Mouse (Mus musculus) thymus, postnatal 14 days (tissue): ENCODE measurements around the gene Psg27.
"Not testable (repeated sequence)": the region's sequence is repeated elsewhere in the genome, so short reads cannot be mapped to it uniquely, and the experiment has no call there.

Experiments used
- DNase-seq: peaks from one replicate; pipeline ENCODE4 v3.0.0; 2021

Gene Psg27

DNA sequence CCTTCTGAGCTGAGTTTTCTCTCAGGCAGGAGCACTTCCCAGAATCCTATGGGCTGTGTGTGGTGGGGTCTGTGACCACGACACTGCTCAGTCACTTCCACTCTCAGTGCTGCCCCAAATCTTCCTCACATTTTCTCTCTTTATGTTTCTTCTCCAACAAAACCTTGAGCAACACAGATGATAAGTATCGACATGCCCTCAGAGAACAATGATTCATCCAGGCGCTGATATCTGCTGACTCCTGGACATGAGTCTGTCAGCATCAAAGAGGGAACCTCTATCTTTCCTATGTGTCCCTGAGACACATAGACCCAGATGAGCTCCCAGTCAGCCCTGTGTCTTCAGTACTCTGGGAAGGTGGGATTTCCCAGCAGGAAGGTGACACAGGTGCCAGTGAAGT, at the start of gene Psg27:
Gene Psg27, minus strand, starts transcription at position 101 of the 400 bp plus-strand sequence.
- no peak for DNase-seq

DNA sequence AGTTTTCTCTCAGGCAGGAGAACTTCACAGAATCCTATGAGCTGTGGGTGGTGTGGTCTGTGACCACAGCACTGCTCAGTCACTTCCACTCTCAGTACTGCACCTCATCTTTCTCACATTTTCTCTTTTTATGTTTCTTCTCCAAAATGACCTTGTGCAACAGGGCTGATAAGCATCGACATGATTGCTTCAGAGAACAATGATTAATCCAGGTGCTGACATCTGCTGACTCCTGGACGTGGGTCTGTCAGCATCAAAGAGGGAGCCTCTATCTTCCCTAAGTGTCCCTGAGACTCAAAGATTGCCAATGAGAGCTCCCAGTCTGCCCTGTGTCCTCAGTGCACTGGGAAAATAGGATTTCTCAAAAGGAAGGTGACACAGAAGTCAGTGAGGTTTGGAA, 49.3 kb upstream of the Psg27 start, which contains the start of gene Psg23:
Gene Psg23, minus strand, starts transcription at position 101 of the 400 bp plus-strand sequence.
- not testable (repeated sequence) for DNase-seq

DNA sequence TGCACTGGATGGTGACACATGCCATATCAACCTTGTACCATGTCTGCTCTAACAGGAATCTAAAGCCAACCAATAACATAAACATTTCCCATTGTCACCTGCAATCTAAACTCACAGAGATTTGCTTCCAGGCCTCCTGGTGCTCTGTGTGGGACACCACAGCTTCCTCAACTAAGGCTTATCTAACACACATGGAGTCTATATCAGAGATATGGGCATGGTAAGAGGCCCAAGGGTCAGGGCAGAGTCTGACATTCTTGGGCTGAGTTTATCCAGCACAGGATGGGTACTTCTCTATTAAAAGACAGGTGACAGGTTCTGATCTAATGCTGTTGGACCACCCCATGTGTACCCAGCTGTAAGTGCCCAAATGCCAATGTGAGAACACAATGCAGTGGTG, 7.3 kb downstream of the Psg27 start:
- no peak for DNase-seq

DNA sequence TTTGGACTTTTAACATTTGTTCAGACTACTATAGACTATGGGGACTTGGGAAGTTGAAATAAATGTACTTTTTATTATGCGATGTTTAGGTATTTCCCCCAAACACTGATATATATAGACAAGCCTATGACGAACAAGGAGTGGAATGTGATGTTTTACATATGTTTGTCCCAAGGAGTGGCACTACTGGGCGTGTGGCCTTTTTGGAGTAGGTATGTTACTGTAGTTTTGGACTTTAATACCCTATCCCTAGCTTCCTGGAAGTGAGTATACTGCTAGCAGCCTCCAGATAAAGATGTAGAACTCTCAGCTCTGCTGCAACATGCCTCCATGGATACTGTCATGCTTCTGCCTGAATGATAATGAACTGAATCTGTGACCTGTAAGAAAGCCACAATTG, 11.4 kb downstream of the Psg27 start:
- DNase-seq, result not testable (repeated sequence)

DNA sequence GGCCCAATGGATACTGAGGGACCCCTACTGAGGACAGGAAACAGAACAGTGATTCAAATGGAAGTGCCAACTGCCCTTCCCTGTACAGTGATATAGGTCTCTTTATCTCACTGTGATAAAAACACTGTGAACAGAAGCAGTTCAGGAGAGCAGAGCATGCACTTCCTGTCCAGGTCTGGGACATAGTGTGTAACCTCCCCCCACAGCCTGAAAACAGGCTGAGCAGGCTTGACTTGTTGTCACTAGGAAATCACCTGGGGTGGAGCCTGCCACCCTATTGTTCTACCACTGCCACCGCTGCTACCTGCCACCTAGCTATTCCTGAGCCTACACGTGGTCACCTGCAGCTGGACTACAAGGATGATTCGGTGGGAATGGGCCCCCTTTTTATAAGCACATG, 33.7 kb downstream of the Psg27 start:
- DNase-seq, result no peak

DNA sequence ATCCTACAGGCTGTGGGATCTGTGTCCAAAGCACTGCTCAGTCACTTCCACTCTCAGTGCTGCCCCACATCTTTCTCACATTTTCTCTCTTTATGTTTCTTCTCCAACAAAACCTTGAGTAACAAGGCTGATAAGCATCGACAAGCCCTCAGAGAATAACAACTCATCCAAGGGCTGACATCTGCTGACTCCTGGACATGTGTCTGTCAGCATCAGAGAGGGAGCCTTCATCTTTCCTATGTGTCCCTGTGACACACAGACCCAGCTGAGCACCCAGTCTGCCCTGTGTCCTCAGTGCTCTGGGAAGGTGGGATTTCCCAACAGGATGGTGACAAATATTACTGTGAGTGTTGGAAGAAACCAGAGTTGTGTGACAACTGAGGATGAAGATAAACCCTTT, 34.9 kb downstream of the Psg27 start, which contains the start of gene Psg25:
Gene Psg25, minus strand, starts transcription at position 101 of the 400 bp plus-strand sequence.
- DNase-seq, result no peak

DNA sequence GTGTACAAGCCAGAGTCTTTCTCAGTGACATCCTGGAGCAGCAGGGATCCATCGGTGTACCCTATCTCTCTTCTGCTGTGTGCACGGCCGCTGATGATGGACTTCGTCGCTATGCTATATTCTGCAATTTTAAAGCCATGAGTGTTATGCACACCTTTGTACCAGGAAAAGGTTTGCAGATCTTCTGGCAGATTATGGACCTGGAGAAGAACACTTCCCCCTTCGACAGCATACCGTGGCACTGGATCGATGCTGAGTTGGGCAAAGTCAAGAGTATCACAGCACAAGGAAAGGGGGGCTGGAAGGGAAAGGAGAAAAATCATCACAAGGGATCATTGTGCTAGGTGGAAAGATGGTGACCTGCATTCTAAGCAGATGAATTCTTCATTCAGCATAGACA, 42.4 kb downstream of the Psg27 start:
- no peak for DNase-seq

DNA sequence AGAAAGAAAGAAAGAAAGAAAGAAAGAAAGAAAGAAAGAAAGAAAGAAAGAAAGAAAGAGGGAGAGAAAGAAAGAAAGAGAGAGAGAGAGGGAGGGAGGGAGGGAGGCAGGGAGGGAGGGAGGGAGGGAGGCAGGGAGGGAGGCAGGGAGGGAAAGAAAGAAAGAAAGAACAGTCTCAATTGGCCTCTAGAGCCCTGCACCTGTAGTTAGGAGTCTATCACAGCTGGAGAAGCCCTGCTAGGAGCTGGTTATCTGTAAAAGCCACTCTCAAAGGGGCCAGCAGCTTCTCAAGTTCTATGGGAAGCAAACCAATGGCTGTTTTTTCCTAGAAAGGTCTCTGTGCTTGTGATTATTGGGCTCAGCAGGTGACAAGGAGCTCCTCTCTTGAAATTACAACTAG, 54.3 kb downstream of the Psg27 start:
- not testable (repeated sequence) for DNase-seq

DNA sequence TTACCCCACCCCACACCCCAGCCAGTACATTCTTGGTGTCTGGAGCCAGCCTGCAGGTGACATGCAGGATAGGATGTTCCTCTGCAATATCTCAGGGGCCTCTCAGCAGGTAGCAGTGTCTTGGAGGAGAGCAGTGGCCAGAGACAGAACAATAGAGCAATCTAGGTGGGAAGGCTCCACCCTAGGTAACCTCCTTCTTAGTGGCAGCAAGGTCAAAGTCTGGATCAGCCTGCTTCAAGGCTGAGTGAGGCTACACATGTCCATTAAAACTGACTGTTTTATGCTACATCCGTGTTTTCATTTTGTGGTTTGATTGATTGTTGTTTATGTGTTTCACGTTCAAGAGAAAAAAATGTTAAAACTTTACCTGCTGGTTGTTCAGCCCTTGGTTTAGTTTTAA, 54.7 kb downstream of the Psg27 start:
- not testable (repeated sequence) for DNase-seq

DNA sequence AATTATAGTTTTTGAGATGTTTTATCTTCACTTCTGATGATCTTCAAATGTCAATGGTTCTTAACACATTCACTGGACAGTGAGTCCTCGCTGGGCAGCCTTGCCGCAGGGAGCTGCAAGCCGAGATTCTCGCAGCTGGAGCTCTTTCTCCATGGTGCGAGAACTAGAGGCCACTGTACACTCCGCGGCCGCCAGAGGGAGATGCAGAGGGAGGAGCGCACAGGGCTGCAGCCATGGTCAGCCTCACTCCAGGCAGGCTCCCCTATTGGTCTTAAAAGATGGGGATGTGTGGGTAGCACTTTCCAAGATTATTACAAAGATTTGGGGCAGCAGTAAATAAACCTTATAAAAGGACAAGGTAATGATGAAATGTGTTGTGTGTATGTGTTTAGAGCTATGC, 55.6 kb downstream of the Psg27 start:
- no peak for DNase-seq
